Mouse (Mus musculus) right cerebral cortex, postnatal 36 days (tissue): ENCODE data around the gene Rec8.

ENCODE experiments used
- DNase-seq, 2 experiments: peaks; one replicate each; pipeline ENCODE4 v3.0.0; 2022; ENCODE audit warnings: low spot score in 2 of 2, mixed read lengths in 1 of 2

Rec8 gene

GRCm38 (mm10) chr14:55641291-55641690, 23.5 kb downstream of the Rec8 start:
- DNase-seq, result no peak

- DNase-seq, result no peak
These were observed 24.8 kb downstream of the Rec8 start for GRCm38 (mm10) chr14:55642679-55643059.

GRCm38 (mm10) chr14:55643060-55643907, 25.4 kb downstream of the Rec8 start, which contains the start of gene Tm9sf1:
Gene Tm9sf1, minus strand, starts transcription at chr14:55643806.
- peak; percentile 82 to 83 for DNase-seq

DNA sequence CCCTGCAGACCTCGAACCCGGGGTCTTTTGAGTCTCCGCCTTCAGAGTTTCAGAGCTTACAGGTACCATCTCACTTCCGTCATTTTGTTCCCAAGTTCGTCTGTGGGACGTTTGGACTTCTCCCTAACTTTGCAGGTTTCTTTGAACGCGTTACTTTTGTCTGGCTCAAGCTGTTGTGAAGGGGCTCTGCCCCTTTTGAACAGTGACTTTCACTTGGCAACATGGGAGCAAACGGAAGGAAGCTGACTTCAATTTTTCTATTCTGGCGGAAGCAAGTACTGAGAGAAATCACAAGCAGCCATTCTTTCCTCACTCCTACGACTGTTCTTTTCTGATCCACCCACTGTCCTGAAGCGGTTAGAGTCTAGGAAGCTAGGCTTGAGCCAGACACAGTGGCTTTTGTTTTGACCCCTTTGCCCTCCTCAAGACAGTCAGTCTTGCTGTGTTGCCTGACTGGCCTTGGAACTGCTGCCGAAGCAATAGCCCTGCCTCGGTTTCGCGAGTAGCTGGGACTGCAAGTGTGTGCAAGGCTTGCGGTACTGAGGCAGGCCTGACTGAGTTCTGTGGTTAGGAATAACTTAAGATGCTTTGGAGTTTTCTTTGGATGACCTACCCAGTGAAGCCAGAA, 26.5 kb downstream of the Rec8 start:
- DNase-seq, result no peak

GRCm38 (mm10) chr14:55649884-55650283, 32.0 kb downstream of the Rec8 start, which contains the start of gene Tssk4:
Gene Tssk4, plus strand, starts transcription at chr14:55650184.
- DNase-seq, result no peak

- no peak for DNase-seq
These were observed 33.7 kb downstream of the Rec8 start for GRCm38 (mm10) chr14:55651528-55651927.

GRCm38 (mm10) chr14:55656935-55657334, 39.1 kb downstream of the Rec8 start:
- no peak for DNase-seq

DNA sequence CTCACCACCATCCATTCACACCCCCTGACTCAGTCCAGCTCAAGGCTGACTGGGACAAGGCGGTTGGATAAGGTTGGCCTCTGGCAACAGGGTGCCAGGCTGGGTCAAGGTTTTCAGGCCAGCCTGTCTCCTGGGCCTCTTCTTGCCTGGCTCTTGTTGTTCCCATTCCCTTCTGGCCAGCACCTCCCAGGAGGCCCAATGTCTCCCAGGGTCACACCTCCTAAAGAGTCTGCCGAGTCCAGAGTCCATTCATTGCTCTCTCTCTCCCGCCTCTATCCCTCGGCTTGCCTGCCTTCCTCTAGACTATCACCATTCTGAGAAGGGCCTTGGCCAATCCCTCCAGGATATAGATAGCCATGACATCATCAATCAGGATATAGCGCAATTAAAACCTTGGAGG, 40.2 kb downstream of the Rec8 start:
- DNase-seq, result no peak

GRCm38 (mm10) chr14:55659960-55660573, 42.2 kb downstream of the Rec8 start, which contains the start of gene Mdp1:
Gene Mdp1, minus strand, starts transcription at chr14:55660508.
- DNase-seq, result peak; percentile 76 to 79

DNA sequence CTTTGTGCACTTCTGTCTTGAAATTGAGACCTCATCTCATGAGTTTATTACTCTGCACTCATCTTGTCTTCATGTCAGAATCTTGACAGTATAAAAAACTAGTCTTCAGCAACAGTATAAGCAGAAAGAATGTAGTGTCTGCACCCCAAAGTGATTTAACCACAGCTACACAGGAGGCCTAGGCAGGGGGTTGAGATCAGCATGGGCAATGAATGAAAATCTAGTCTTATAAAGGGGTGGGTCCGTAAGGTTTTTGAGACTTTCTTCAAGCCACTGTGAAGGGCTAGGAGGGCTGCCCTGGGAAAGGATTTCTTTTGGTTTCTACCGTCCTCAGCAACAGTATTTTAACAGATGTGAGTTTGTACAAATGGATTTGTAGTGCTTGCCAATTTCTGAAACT, 42.8 kb downstream of the Rec8 start:
- no peak for DNase-seq

DNA sequence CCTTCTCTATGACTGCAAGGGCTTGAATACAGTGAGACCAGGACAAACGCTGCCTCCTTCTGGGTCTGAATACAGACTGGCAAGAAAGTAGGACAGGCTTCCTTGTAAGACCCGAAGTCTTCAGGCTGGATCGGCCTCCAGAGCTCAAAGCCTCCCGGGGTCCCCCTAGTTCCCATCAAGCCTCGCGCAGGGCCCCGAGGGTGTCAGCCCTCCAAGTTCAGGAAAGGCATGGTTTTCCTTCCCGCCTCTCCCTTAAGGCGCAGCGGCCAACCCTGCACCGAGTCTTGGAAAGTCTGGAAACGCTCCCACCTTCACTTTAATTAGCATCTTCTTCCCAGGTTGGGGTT, 53.6 kb downstream of the Rec8 start:
- DNase-seq, result peak in 1 of 2 experiments; percentile 64

- DNase-seq, result peak; percentile 95 to 98
These were observed 54.2 kb downstream of the Rec8 start, which contains the start of the genes Gmpr2 and Nedd8 for GRCm38 (mm10) chr14:55671833-55672740. Gene Gmpr2, plus strand, starts transcription at chr14:55671941. Gene Nedd8, minus strand, starts transcription at chr14:55672124.

DNA sequence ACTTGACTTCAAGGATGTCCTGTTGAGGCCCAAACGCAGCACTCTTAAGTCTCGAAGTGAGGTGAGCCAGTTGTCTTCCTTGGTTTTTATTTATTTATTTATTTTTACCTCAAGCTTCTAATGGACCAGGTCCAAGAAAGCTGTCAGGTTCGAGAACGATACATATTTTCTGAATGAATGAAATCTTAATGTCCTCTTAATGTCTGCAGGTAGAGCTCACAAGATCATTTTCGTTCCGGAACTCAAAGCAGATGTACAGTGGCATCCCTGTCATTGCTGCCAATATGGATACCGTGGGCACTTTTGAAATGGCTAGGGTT, 54.9 kb downstream of the Rec8 start:
- DNase-seq, result no peak
